Mouse (Mus musculus) frontal cortex, postnatal 25 days (tissue): ENCODE results near the gene Ctnna3.
"Not testable (repeated sequence)": the region's sequence is repeated elsewhere in the genome, so short reads cannot be mapped to it uniquely, and the experiment has no call there.

Experiments used
- DNase-seq, 2 experiments: peaks; one replicate each; pipeline ENCODE4 v3.0.0; 2022; ENCODE audit warnings: low spot score in 2 of 2

Ctnna3 gene

GRCm38 (mm10) chr10:63424475-63424814, 5.5 kb upstream of the Ctnna3 start:
- no peak for DNase-seq

DNA sequence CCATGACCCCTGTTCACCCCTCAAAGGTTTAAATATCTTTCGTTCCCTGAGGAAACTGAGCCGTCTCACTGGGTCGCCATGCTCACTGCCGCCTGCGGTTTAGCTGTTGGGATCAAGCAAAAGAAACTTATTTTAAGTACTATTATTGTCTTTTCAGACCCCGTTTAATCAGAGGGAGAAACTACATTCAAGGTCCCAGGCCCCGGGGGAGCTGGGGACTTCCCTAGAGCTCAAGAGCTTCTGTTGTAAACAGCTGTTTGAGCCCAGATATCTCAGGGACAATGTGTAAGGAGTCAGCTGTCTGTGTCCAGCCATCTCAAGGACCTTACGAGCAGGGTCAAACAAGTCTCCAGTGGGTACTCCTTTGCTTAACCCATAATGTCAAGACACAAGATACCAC, 2.8 kb upstream of the Ctnna3 start:
- no peak for DNase-seq

- peak; percentile 16 to 17 for DNase-seq
Observed at GRCm38 (mm10) chr10:63428243-63429022, 1.5 kb upstream of the Ctnna3 start.

DNA sequence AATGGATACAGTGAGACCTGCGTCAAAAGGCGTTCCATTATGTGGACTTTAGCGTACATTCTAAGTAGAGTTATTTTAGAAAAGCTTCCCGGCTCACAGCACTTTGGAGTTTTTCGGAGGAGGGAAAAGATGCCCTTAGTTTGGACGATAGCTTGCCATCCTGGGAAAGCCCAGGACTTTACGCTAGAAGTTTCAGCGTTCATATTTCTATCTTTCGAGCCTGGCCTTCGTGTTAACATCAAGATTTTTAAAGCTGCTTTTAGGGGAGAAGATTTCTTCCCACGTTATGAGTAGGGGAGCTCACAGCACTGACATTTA, 916 bp upstream of the Ctnna3 start:
- DNase-seq: no peak

GRCm38 (mm10) chr10:63429380-63429779, 518 bp upstream of the Ctnna3 start:
- DNase-seq: peak; percentile 100

DNA sequence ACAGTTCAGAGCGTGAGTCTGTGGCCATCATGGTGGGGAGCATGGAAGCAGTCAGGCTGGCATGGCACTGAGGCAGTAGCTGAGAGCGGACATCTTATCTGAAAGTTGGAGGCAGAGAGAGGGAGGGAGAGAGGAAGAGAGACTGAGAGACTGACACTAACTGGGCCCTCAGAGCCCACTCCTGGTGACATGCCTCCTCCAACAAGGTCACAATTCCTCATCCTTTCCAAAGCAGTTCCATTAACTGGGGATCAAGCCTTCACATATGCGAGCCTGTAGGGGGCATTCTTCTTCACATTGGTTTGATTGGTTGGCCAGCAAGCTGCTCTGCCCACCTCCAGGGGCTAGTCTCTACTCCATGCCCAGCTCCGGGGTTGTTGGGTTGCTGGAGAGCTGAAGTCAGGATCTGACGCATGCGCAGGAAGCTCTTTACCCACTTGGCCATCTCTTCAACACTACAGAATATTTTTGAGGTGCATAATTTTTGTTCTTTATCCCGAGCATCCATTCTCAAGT, 1.4 kb downstream of the Ctnna3 start:
- no peak for DNase-seq

DNA sequence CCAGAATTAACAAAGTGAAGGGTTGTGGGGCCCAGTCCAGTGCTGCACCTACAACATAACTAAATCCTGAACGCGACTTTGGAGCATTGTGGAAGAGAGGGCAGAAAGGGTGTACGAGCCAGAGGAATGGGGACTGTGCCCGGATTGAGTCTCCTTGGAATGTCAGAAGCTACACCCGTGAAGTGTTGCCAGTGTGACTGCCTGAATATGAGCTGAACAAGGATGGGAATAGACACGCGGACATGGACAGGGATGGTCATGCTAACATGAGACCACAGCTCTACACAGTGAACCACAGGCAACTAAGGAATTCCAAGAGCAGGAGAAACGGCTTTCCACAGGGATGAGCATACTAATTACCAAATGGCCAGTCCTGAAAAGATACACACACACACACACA, 2.2 kb downstream of the Ctnna3 start:
- DNase-seq: no peak

- no peak for DNase-seq
Observed at GRCm38 (mm10) chr10:63432887-63433286, 3.0 kb downstream of the Ctnna3 start.

DNA sequence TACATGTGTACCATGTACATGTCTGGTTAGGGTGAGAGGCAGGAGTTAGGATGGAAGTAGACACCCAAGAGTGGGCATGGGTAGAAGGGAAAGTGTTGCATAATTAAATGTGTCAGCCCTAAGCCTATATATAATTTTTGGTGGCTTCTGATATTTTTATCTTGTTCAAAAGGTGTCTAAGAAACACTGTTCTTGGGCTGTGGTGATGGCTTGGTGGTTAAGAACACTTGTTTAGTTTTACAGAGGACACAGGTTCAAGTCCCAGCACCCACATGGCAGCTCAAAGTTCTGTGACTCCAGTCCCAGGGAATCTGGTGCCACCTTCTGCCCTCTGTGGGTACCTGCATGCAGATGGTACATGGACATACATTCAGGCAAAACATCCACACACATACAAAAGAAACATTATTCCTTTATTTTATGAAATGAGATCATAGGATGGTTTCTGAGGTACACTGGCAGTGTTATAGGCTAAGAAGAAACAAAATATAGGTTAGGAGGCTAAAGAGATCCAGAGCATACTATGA, 8.9 kb downstream of the Ctnna3 start:
- DNase-seq: no peak

GRCm38 (mm10) chr10:63439694-63440228, 9.9 kb downstream of the Ctnna3 start:
- no peak for DNase-seq

- not testable (repeated sequence) for DNase-seq
Observed at GRCm38 (mm10) chr10:63444602-63445387, 14.9 kb downstream of the Ctnna3 start.

GRCm38 (mm10) chr10:63453926-63454325, 24.0 kb downstream of the Ctnna3 start:
- DNase-seq: no peak

GRCm38 (mm10) chr10:63455110-63455878, 25.4 kb downstream of the Ctnna3 start:
- DNase-seq: no peak

GRCm38 (mm10) chr10:63457292-63458128, 27.6 kb downstream of the Ctnna3 start:
- DNase-seq: no peak

- DNase-seq: no peak
Observed at GRCm38 (mm10) chr10:63460935-63461334, 31.0 kb downstream of the Ctnna3 start.

DNA sequence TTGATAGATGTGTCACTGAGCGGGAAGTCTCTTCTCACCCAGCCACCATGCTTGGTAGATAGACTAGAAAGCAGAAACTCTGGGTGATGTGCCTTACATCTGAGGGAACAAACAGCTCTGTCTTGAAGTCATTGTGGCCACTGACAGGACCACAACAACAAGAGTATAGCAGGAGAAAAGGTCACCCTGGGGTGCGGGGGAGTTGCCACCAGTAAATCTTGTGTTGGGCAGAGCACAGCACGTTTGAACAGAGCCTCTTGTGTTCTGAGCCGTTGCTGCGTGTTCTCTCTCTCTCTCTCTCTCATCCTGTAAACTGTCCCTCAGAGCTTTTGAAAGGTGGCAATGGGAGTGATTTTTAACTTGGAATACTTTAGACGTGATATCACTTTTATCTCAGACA, 42.6 kb downstream of the Ctnna3 start:
- DNase-seq: no peak

- peak in 1 of 2 experiments; percentile 12 for DNase-seq
Observed at GRCm38 (mm10) chr10:63476167-63476647, 46.3 kb downstream of the Ctnna3 start.

GRCm38 (mm10) chr10:63478946-63479345, 49.0 kb downstream of the Ctnna3 start:
- no peak for DNase-seq

- no peak for DNase-seq
Observed at GRCm38 (mm10) chr10:63480066-63480465, 50.2 kb downstream of the Ctnna3 start.

DNA sequence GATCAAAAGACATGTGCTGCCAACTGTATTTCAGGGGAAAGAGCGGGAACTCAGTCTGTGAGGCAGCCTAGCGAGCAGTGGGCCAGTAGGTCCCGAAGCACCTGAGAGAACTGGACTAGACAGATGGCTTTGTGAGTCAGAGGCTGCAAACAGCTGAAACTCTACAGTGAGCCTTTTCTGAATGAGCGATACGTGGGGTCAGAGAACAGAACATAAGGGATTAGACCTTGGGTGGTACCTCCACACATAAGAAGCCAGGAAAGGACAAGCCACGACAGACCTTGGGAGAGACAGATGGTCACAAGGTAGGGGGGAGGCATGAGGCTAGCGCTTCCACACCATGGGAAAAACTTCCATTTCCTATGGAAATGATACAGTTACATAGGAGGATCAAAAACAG, 58.4 kb downstream of the Ctnna3 start:
- no peak for DNase-seq

DNA sequence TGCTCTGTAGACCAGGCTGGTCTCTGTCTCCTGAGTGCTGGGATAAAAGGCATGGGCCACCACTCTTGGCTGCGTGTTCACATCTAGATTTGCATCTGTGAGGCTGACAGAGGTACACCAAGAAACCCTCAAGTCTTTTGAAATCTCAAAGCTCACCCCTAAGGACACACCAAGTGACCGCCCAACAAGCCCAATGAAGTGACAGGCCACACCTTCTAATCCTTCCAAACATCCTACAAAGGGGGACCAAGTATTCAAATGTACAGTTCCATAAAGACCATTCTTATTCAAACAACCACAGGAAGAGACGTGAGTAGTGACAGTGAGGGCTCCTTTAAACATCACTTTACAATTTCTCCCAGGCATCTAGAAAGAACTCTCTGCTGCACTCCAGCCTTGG, 94.1 kb downstream of the Ctnna3 start:
- no peak for DNase-seq
